Mouse (Mus musculus) intestine, postnatal 0 days (tissue): ENCODE data around the gene Capn12. TPM values are rescaled to one million over a fixed set of nuclear protein-coding genes. Genes with fewer than 3 reads are reported as not detected.

Source experiments
- ATAC-seq: fragments of 200-750 bp; cut with Nextera tagmentation; 2 replicates; pipeline ENCODE4 v1.8.0; 2017; ENCODE audit warnings: mild to moderate bottlenecking, moderate TSS enrichment, moderate library complexity
- H3K27ac ChIP-seq: fragments of 300-500 bp; sonication (generic); 2 replicates; pipeline ENCODE4 v1.5.1; 2014; ENCODE audit warnings: mild to moderate bottlenecking, low read depth, low read length, moderate library complexity
- H3K27me3 ChIP-seq: fragments of 300-500 bp; sonication (generic); replicated peaks from 2 replicates; pipeline ENCODE4 v1.6.1; 2014; ENCODE audit warnings: low read length, mixed read lengths; ENCODE audit not compliant: control insufficient read depth, insufficient read depth
- H3K36me3 ChIP-seq: fragments of 300-500 bp; sonication (generic); 2 replicates; pipeline ENCODE4 v1.6.1; 2014; ENCODE audit warnings: mild to moderate bottlenecking, moderate library complexity; ENCODE audit not compliant: control insufficient read depth, insufficient read depth
- H3K4me1 ChIP-seq: fragments of 300-500 bp; sonication (generic); replicated peaks from 2 replicates; pipeline ENCODE4 v1.6.1; 2014; ENCODE audit warnings: antibody characterized with exemption, low read length, mixed read lengths; ENCODE audit not compliant: control insufficient read depth, insufficient read depth
- H3K4me2 ChIP-seq: fragments of 300-500 bp; sonication (generic); replicated peaks from 2 replicates; pipeline ENCODE4 v1.6.1; 2014; ENCODE audit warnings: low read depth, mild to moderate bottlenecking, moderate library complexity
- H3K4me3 ChIP-seq: fragments of 300-500 bp; sonication (generic); 2 replicates; pipeline ENCODE4 v1.5.1; 2014; ENCODE audit warnings: low read depth, low read length
- H3K9ac ChIP-seq: fragments of 300-500 bp; sonication (generic); 2 replicates; pipeline ENCODE4 v1.6.1; 2014; ENCODE audit warnings: mild to moderate bottlenecking, low read depth, low read length
- H3K9me3 ChIP-seq: fragments of 300-500 bp; sonication (generic); 2 replicates; pipeline ENCODE4 v1.6.1; 2016; ENCODE audit warnings: mixed run types; ENCODE audit not compliant: control insufficient read depth
- CTCF ChIP-seq: sonication (generic); IDR thresholded peaks from 2 replicates; pipeline ENCODE4 v1.5.1; 2016; ENCODE audit warnings: low read depth, mild to moderate bottlenecking, control low read depth, antibody characterized with exemption, moderate library complexity
- WGBS: fragments of 180-500 bp; shearing (Covaris S2); extraction: QIAGEN DNeasy Blood & Tissue Kit; methylation state at CpG from one replicate; pipeline ENCODE4 v1.1.7; 2014; 5-methylcytosine and 5-hydroxymethylcytosine counted together
- polyA plus RNA-seq: library from polyadenylated mRNA; unstranded; fragments of >200 nt; fragmentation: Nextera tagmentation; extraction: Ambion mirVana; gene quantifications from 2 replicates; pipeline ENCODE4 v1.2.1, GENCODE M21; 2015

The Capn12 gene
- polyA plus RNA-seq, 1 experiment from 2014 or later, result 0.25 TPM

DNA sequence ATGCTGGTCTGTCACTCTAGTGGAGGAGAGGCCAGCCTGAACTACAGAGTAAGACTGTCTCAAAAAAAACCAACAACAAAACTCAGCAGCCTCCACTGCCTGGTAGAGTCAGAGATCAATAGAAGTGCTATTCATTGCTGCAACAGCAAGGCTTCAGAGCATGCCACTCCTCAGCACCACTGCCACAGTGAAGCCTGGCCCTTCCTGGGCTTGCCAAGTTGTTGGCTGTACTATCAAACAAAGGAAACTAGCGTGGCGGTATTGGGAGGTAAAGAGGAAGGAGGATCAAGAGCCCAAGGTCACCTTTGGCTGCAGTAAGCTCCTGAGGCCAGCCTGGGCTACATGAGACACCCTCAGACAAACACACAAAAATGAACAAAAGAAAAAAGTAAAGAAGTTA is 45.0 kb downstream of the Capn12 start:
- no peak overlapping the region for H3K9ac ChIP-seq
- H3K27ac ChIP-seq, result peak overlapping the region; percentile 93
- H3K9me3 ChIP-seq, result no peaks in the 10 kb centered on the region
- no peak for TF ChIP-seq CTCF
- H3K27me3 ChIP-seq, result no peaks in the 10 kb centered on the region
- no peak overlapping the region for H3K4me2 ChIP-seq
- ATAC-seq, result no peak
- H3K4me3 ChIP-seq, result no peak overlapping the region
- 13% methylated on average over 2 of the region's 2 CpGs for WGBS
- peaks cover 33% of the 10 kb centered on the region for H3K4me1 ChIP-seq
- H3K36me3 ChIP-seq, result peaks cover 8% of the 10 kb centered on the region

DNA sequence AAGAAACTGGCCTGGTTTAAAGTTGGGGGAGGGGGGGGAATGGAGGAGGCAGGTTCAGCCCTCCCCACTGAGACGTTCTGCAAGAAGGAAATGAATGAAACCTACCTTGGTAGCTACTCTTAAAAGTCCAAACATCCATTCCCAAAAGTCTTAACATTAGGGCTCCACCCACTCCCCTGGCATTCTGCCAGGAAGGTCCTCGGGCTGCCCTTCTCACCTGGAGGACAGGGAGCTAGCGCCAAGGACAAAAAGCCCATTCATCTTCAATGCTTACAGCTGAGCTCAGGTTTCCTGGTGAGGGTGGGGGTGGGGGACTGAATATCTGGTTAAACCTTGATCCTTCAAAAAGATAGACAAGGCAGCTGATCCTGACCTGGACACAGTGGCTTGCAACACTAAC is 48.2 kb downstream of the Capn12 start:
- H3K4me3 ChIP-seq, result no peak overlapping the region
- H3K4me2 ChIP-seq, result no peak overlapping the region; the same call in 1 of the 2 replicates
- H3K36me3 ChIP-seq, result peaks cover 3% of the 10 kb centered on the region; the same call in 1 of the 2 replicates
- H3K27ac ChIP-seq, result peak overlapping the region; percentile 86
- no peaks in the 10 kb centered on the region for H3K9me3 ChIP-seq
- 16% methylated on average over 3 of the region's 3 CpGs for WGBS
- no peak for TF ChIP-seq CTCF
- peaks cover 40% of the 10 kb centered on the region for H3K4me1 ChIP-seq
- H3K9ac ChIP-seq, result no peak overlapping the region
- no peak for ATAC-seq
- H3K27me3 ChIP-seq, result no peaks in the 10 kb centered on the region

DNA sequence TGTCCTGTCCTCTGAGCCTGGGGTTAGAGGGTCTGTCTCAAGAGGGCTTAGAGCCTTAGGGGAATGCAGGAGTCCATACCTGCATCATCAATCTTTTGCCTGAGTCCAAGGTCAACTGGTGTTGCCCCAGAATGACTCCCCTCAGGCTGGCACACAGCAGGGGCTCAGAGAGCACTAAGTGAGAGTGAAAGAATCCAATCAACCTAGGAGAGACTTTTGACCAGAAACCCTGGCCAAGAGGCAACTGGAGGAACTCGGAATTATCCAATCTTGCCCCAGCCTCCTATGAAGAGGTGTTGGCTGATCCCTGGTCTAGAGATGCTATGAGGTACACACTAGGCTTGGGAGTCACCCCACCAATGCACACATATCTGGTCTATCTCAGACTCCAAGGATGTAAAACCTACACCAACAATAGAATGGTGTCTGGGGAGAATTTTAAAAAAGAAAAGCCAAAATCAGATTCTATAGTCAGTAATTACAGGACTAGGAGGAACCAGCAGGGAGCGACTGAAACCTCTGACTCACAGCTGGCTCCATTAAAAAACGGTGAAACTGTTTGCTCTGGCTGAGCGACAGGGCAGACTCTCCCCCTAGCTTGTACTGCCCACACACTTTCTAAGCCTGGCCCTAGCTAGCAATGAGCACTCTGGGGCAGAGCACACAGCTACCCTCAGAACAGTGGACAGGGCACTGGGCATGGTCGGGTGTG is 49.3 kb downstream of the Capn12 start:
- 0 out of 2 replicates have a peak overlapping the region, but pooled peaks have one; percentile 24 for H3K9ac ChIP-seq
- ATAC-seq, result no peak
- peak; percentile 36; the same call in 1 of the 2 replicates for TF ChIP-seq CTCF
- 33% methylated on average over 5 of the region's 5 CpGs for WGBS
- H3K36me3 ChIP-seq, result peaks cover 3% of the 10 kb centered on the region; the same call in 1 of the 2 replicates
- H3K4me2 ChIP-seq, result peak overlapping the region; percentile 17; the same call in 1 of the 2 replicates
- H3K4me3 ChIP-seq, result no peak overlapping the region
- H3K9me3 ChIP-seq, result no peaks in the 10 kb centered on the region
- H3K4me1 ChIP-seq, result peaks cover 33% of the 10 kb centered on the region
- peak overlapping the region; percentile 86 for H3K27ac ChIP-seq
- H3K27me3 ChIP-seq, result no peaks in the 10 kb centered on the region

DNA sequence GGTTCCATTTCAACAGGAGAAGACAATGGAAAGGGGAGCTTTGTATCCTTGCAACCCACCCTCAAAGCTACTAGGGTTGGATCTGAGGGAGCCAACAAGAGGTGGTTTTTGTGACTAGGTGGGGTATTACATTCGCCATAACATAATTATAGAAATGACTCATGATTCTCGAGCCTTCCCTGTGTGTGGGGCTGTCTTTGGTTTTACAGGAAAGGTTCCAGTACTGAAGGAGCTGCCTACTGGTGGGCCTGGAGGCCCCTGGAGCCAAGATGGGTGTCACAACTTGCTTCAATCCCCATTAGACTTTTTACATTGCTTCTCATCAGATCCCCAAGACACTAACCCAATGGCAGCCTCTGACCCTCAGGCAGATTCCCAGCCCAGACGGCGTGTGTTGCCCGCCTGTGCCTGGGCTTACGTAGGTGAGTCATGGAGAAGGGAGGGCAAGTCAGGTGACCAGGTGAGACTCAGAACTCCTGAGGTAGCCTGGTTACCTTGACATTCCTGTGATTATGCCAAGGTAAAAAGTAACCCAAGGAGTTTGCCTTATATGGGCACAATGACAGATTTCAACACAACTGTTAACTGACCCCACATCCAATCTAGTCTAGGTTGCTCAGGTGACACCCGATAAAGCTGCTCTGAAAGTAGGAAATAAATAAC is 49.9 kb downstream of the Capn12 start:
- WGBS, result 57% methylated on average over 7 of the region's 7 CpGs
- peaks cover 29% of the 10 kb centered on the region for H3K4me1 ChIP-seq
- ATAC-seq, result peak; percentile 93
- TF ChIP-seq CTCF, result no peak; the same call in 1 of the 2 replicates
- H3K27me3 ChIP-seq, result no peaks in the 10 kb centered on the region
- H3K4me2 ChIP-seq, result peak overlapping the region; percentile 45
- H3K9ac ChIP-seq, result peak overlapping the region; percentile 24; the same call in 1 of the 2 replicates
- H3K36me3 ChIP-seq, result peaks cover 3% of the 10 kb centered on the region; the same call in 1 of the 2 replicates
- H3K27ac ChIP-seq, result peak overlapping the region; percentile 94
- no peaks in the 10 kb centered on the region for H3K9me3 ChIP-seq
- no peak overlapping the region for H3K4me3 ChIP-seq

DNA sequence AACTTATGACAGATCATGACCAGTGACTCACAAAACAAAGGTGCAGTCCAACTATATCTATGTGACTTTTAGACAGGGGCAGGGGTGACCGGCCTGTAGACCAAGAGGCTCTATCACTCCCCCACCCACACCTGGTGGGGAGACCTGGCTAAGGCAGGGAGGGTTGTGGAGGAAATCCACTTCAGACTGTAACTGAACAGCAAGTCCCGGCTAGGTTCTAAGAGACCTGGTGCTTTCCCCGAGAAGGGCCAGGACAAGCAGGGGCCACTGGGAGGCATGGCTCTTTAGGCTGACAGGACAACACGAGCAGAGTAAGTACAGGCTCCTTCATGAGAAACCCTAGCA is 50.4 kb downstream of the Capn12 start:
- ATAC-seq, result no peak
- no peaks in the 10 kb centered on the region for H3K27me3 ChIP-seq
- H3K27ac ChIP-seq, result peak overlapping the region; percentile 94
- H3K4me2 ChIP-seq, result peak overlapping the region; percentile 45; the same call in 1 of the 2 replicates
- H3K9ac ChIP-seq, result 0 out of 2 replicates have a peak overlapping the region, but pooled peaks have one; percentile 26
- H3K36me3 ChIP-seq, result peaks cover 3% of the 10 kb centered on the region
- TF ChIP-seq CTCF, result peak; percentile 42
- WGBS, result 35% methylated on average over 4 of the region's 4 CpGs
- H3K4me3 ChIP-seq, result no peak overlapping the region
- H3K4me1 ChIP-seq, result peaks cover 29% of the 10 kb centered on the region
- no peaks in the 10 kb centered on the region for H3K9me3 ChIP-seq

- Histone ChIP-seq H3K27ac (peak overlapping the region; percentile 94), H3K4me2 (peak overlapping the region; percentile 21; the same call in 1 of the 2 replicates), H3K4me1 (peaks cover 28% of the 10 kb centered on the region), H3K4me3 (no peak overlapping the region), H3K36me3 (peaks cover 3% of the 10 kb centered on the region), H3K27me3 (no peaks in the 10 kb centered on the region), H3K9ac (no peak overlapping the region), H3K9me3 (no peaks in the 10 kb centered on the region)
- no peak for ATAC-seq
- peak; percentile 23; the same call in 1 of the 2 replicates for TF ChIP-seq CTCF
- 40% methylated on average over 6 of the region's 6 CpGs for WGBS
These were observed 51.3 kb downstream of the Capn12 start for GRCm38 (mm10) chr7:28932421-28933041.
